Mouse (Mus musculus): ENCODE data around the gene Spata31d1a. TPM values are rescaled to one million over a fixed set of nuclear protein-coding genes. Genes with fewer than 3 reads are reported as not detected.

The Spata31d1a gene
- total and polyA plus RNA-seq, 3 experiments = 0.19 TPM; not detected in 2

- TF ChIP-seq PAX5 (IDR thresholded peaks at IDR 0.05; ENCODE audit: low read length) (no peak), MYC (IDR thresholded peaks at IDR 0.05; ENCODE audit: low read depth, low read length) (no peak), BHLHE40 (IDR thresholded peaks at IDR 0.05; ENCODE audit: low read depth, low read length) (no peak), CTCF (conservative IDR thresholded peaks at IDR 0.05 in 1 of 2, IDR thresholded peaks at IDR 0.05 in 1 of 2; ENCODE audit: low read depth in 2 of 2, low read length in 2 of 2) (no peak), MAFK (IDR thresholded peaks at IDR 0.05; ENCODE audit: insufficient replicate concordance, low read length) (no peak), USF1 (IDR thresholded peaks at IDR 0.05; ENCODE audit: low read depth, low read length) (no peak), MAX (IDR thresholded peaks at IDR 0.05; ENCODE audit: low read length) (no peak), HCFC1 (IDR thresholded peaks at IDR 0.05; ENCODE audit: low read depth, low read length) (no peak), E2F4 (IDR thresholded peaks at IDR 0.05; ENCODE audit: insufficient replicate concordance, low read depth, low read length) (no peak), RAD21 (IDR thresholded peaks at IDR 0.05; ENCODE audit: low read depth, low read length) (no peak)
- H3K4me2 ChIP-seq (ENCODE audit: insufficient read depth, low read depth, poor library complexity, severe bottlenecking) = no peak overlapping the region
- H3K27me3 ChIP-seq (replicated peaks) = no peaks in the 10 kb centered on the region
- H3K4me3 ChIP-seq (replicated peaks in 1 of 3; ENCODE audit: low read depth in 2 of 3, low read length in 2 of 3, poor library complexity in 1 of 3) = no peak overlapping the region
- H3K79me2 ChIP-seq (replicated peaks; ENCODE audit: control insufficient read depth, extremely low read depth, insufficient read depth, poor library complexity, severe bottlenecking) = no peaks in the 10 kb centered on the region
- no peak for DNase-seq (ENCODE audit: extremely low read depth)
- in situ Hi-C loops (cut with MboI; ENCODE audit: low pct_ligation_motif_present, low pct_unique_long_range_greater_than_20kb, low sequenced_read_pairs) = no loop called here
- H3K9ac ChIP-seq (ENCODE audit: insufficient read depth, low read depth) = no peak overlapping the region
- dilution Hi-C loops (cut with MboI; ENCODE audit: extremely low pct_ligation_motif_present, extremely low pct_unique_long_range_greater_than_20kb, low sequenced_read_pairs) = no loop called here
- no peaks in the 10 kb centered on the region for H3K9me3 ChIP-seq (replicated peaks; ENCODE audit: low read length)
- peaks cover 20 to 71% of the 10 kb centered on the region in 2 experiments for H3K36me3 ChIP-seq (replicated peaks in 1 of 2; ENCODE audit: control insufficient read depth in 1 of 2, insufficient read depth in 1 of 2, low read length in 1 of 2)
- no peak overlapping the region for H3K27ac ChIP-seq (ENCODE audit: insufficient read depth, low read depth)
- H3K4me1 ChIP-seq (ENCODE audit: control insufficient read depth in 1 of 2, insufficient read depth in 2 of 2) = peaks cover 5 to 24% of the 10 kb centered on the region in 2 experiments
These were observed 46.0 kb downstream of the Spata31d1a start for GRCm38 (mm10) chr13:59663939-59664712.

- Histone ChIP-seq H3K4me3 (replicated peaks in 1 of 3; ENCODE audit: low read depth in 2 of 3, low read length in 2 of 3, poor library complexity in 1 of 3) (no peak overlapping the region), H3K4me2 (ENCODE audit: insufficient read depth, low read depth, poor library complexity, severe bottlenecking) (no peak overlapping the region), H3K27ac (ENCODE audit: insufficient read depth, low read depth) (no peak overlapping the region), H3K36me3 (replicated peaks in 1 of 2; ENCODE audit: control insufficient read depth in 1 of 2, insufficient read depth in 1 of 2, low read length in 1 of 2) (peaks cover 23 to 75% of the 10 kb centered on the region in 2 experiments), H3K4me1 (ENCODE audit: control insufficient read depth in 1 of 2, insufficient read depth in 2 of 2) (peaks cover 5 to 22% of the 10 kb centered on the region in 2 experiments), H3K27me3 (replicated peaks) (no peaks in the 10 kb centered on the region), H3K9me3 (replicated peaks; ENCODE audit: low read length) (peaks cover 2% of the 10 kb centered on the region), H3K9ac (ENCODE audit: insufficient read depth, low read depth) (no peak overlapping the region), H3K79me2 (replicated peaks; ENCODE audit: control insufficient read depth, extremely low read depth, insufficient read depth, poor library complexity, severe bottlenecking) (no peaks in the 10 kb centered on the region)
- in situ Hi-C loops (cut with MboI; ENCODE audit: low pct_ligation_motif_present, low pct_unique_long_range_greater_than_20kb, low sequenced_read_pairs) = no loop called here
- TF ChIP-seq NRF1 (IDR thresholded peaks at IDR 0.05; ENCODE audit: low read depth, low read length) (no peak), RCOR1 (conservative IDR thresholded peaks at IDR 0.05; ENCODE audit: low read depth, low read length) (no peak), HCFC1 (IDR thresholded peaks at IDR 0.05; ENCODE audit: low read depth, low read length) (no peak), MEF2A (IDR thresholded peaks at IDR 0.05; ENCODE audit: borderline replicate concordance, low read depth, low read length) (no peak), MAX (IDR thresholded peaks at IDR 0.05; ENCODE audit: low read length) (no peak), MXI1 (IDR thresholded peaks at IDR 0.05; ENCODE audit: low read depth, low read length) (no peak), USF1 (IDR thresholded peaks at IDR 0.05; ENCODE audit: low read depth, low read length) (no peak), ETS1 (conservative IDR thresholded peaks at IDR 0.05; ENCODE audit: low read depth, low read length) (no peak), ZNF384 (IDR thresholded peaks at IDR 0.05; ENCODE audit: low read depth, low read length) (no peak), RAD21 (IDR thresholded peaks at IDR 0.05; ENCODE audit: low read depth, low read length) (no peak)
- dilution Hi-C loops (cut with MboI; ENCODE audit: extremely low pct_ligation_motif_present, extremely low pct_unique_long_range_greater_than_20kb, low sequenced_read_pairs) = no loop called here
- no peak for DNase-seq (ENCODE audit: extremely low read depth)
These were observed 48.2 kb downstream of the Spata31d1a start for GRCm38 (mm10) chr13:59661966-59662365.

Measured in CH12.LX (cell line).